Mouse (Mus musculus) stomach, postnatal 0 days (tissue): ENCODE results near the gene Tmem74b. TPM values are rescaled to one million over a fixed set of nuclear protein-coding genes. Genes with fewer than 3 reads are reported as not detected.

Experiments used
- ATAC-seq: fragments of 200-750 bp; cut with Nextera tagmentation; 2 replicates; pipeline ENCODE4 v1.8.0; 2017; ENCODE audit not compliant: low FRiP score, low TSS enrichment
- DNase-seq: peaks from one replicate; pipeline ENCODE4 v3.0.0-alpha.2; 2016; ENCODE audit warnings: low spot score
- H3K27ac ChIP-seq: fragments of 300-500 bp; sonication (generic); replicated peaks from 2 replicates; pipeline ENCODE4 v1.5.1; 2014; ENCODE audit warnings: mild to moderate bottlenecking, control low read depth
- H3K27me3 ChIP-seq: fragments of 300-500 bp; sonication (generic); 2 replicates; pipeline ENCODE4 v1.6.1; 2014; ENCODE audit warnings: low read length; ENCODE audit not compliant: control insufficient read depth, insufficient read depth
- H3K36me3 ChIP-seq: fragments of 300-500 bp; sonication (generic); 2 replicates; pipeline ENCODE4 v1.6.1; 2014; ENCODE audit warnings: low read length, mixed read lengths; ENCODE audit not compliant: control insufficient read depth, insufficient read depth
- H3K4me1 ChIP-seq: fragments of 300-500 bp; sonication (generic); replicated peaks from 2 replicates; pipeline ENCODE4 v1.6.1; 2014; ENCODE audit warnings: antibody characterized with exemption; ENCODE audit not compliant: control insufficient read depth, insufficient read depth
- H3K4me2 ChIP-seq: fragments of 300-500 bp; sonication (generic); replicated peaks from 2 replicates; pipeline ENCODE4 v1.6.1; 2014; ENCODE audit warnings: low read depth, mild to moderate bottlenecking, control low read depth, moderate library complexity
- H3K4me3 ChIP-seq: fragments of 300-500 bp; sonication (generic); 2 replicates; pipeline ENCODE4 v1.5.1; 2014; ENCODE audit warnings: low read depth, low read length, control low read depth
- H3K9ac ChIP-seq: fragments of 300-500 bp; sonication (generic); 2 replicates; pipeline ENCODE4 v1.6.1; 2014; ENCODE audit warnings: mild to moderate bottlenecking, low read length, control low read depth, mixed read lengths
- H3K9me3 ChIP-seq: fragments of 300-500 bp; sonication (generic); 2 replicates; pipeline ENCODE4 v1.6.1; 2016; ENCODE audit warnings: low read length; ENCODE audit not compliant: control insufficient read depth
- CTCF ChIP-seq: IDR thresholded peaks from 2 replicates; pipeline ENCODE4 v1.5.1; 2016; ENCODE audit warnings: antibody characterized with exemption, low read depth, mild to moderate bottlenecking, moderate library complexity
- EP300 ChIP-seq: optimal IDR thresholded peaks from 2 replicates; pipeline ENCODE3; 2016; ENCODE audit warnings: antibody characterized with exemption
- WGBS: fragments of 180-500 bp; shearing (Covaris S2); extraction: QIAGEN DNeasy Blood & Tissue Kit; methylation state at CpG from one replicate; pipeline ENCODE4 v1.1.7; 2014; 5-methylcytosine and 5-hydroxymethylcytosine counted together
- polyA plus RNA-seq: library from polyadenylated mRNA; unstranded; fragments of >200 nt; fragmentation: Nextera tagmentation; extraction: Ambion mirVana; gene quantifications from 2 replicates; pipeline ENCODE4 v1.2.1, GENCODE M21; 2015

Gene Tmem74b
- 0.40 and 0.62 TPM in 2 replicates for polyA plus RNA-seq

DNA sequence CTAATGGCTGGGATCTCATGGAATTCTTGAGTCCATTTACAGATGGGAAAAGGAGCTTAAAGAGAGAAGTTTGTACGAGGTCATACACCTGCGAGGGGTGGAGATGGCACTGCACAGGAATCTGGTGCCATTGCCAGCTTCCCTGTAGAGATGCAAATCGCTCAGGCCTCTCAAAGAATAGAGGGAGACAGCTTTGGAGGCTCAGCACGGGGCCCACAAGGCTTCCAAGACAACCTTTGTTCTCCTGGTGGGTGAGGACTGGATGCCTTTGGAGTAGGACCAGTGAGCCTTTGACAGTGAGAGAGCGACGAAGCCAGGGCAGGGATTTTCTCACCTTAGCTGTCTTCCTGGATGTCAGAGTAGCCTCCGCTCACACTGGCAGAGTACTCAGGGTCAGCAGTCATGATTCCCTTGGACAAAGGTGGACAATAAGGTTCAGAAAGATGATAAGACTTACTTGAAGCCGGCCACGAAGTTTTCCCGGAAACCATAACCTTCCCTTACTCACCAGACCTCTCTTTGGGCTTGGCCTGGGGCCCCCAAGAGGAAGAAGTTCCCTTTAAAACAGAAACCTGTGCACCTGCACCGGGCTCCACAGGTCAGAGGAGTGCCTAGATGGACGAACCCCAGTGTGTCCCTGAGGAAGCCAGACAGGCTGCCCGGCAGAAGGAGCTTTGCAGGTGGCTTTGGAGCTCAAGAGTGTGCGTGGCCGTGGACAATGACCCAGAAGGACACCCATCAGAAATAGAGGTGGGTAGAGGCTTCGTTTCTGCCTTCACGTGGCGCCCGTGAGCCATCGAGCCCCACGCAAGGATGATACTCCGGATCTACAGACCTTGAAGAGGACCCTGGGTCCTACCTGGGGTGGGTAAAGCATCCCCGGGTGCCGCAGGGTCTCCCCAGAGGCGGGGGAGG lies at the start of gene Tmem74b:
TSS of gene Tmem74b (plus strand) at position 778 of the 915 bp plus-strand sequence.
- ATAC-seq (no peak), DNase-seq (no peak)
- no peaks in the 10 kb centered on the region; the same call in 1 of the 2 replicates for H3K27me3 ChIP-seq
- peak within 1 kb of the TSS; percentile 55 for H3K9ac ChIP-seq
- H3K4me1 ChIP-seq: no peaks in the 10 kb centered on the region
- H3K9me3 ChIP-seq: no peaks in the 10 kb centered on the region
- TF ChIP-seq EP300 (no peak), CTCF (no peak)
- no peaks in the 10 kb centered on the region for H3K36me3 ChIP-seq
- H3K4me3 ChIP-seq: peak within 1 kb of the TSS; percentile 53
- H3K27ac ChIP-seq: no peak within 1 kb of the TSS
- H3K4me2 ChIP-seq: peak within 1 kb of the TSS; percentile 99
- WGBS: 10% methylated on average over 25 of the region's 25 CpGs

DNA sequence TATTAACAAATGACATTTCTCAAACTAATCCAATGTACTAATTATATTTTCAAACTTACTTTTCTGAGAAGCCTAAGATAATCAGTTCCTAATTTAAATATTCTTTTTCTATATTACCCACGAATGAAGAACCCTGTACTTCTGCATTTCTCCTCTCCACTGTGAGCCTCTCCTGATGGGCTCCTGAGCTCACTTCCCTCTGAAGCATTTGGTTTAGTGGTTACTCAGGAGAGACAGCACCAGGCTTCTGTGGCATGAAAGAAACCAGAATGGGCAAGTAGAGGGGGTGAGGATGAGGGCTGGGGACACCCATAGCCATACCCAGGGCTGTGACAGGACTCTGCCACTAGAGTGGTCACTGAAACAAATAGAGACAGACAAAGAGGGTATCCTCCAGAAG lies 49.8 kb upstream of the Tmem74b start:
- Histone ChIP-seq H3K9me3 (no peaks in the 10 kb centered on the region), H3K4me2 (no peak overlapping the region), H3K9ac (no peak overlapping the region), H3K36me3 (no peaks in the 10 kb centered on the region), H3K27ac (no peak overlapping the region), H3K27me3 (no peaks in the 10 kb centered on the region), H3K4me3 (no peak overlapping the region), H3K4me1 (no peaks in the 10 kb centered on the region)
- 59% methylated on average over 1 of the region's 1 CpGs for WGBS
- DNase-seq (no peak), ATAC-seq (no peak)
- no peak for TF ChIP-seq EP300
- TF ChIP-seq CTCF: no peak

DNA sequence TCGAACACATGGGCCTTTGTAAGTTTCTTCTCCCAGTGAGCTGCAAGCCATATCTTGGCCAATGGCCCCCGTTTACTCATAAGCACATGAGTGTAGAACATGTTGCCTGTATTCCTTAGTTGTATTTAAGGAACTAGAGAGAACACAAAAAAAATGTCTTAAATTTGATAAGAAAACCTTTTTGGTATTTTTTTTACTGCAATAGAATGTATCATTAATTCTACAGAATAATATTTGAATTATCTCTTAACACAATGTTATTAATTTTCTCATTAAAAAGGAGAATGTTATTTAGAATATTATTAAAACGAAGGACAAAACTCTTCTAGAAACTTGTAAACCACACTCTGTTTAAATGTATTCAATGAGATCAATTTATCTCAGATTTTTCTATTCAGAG lies 33.4 kb upstream of the Tmem74b start, which contains the start of gene Rad21l:
TSS of gene Rad21l (minus strand) at position 101 of the 400 bp plus-strand sequence.
- Histone ChIP-seq H3K4me2 (no peak within 1 kb of the TSS), H3K36me3 (no peaks in the 10 kb centered on the region), H3K9ac (no peak within 1 kb of the TSS), H3K4me3 (no peak within 1 kb of the TSS), H3K9me3 (no peaks in the 10 kb centered on the region), H3K4me1 (no peaks in the 10 kb centered on the region), H3K27me3 (no peaks in the 10 kb centered on the region), H3K27ac (no peak within 1 kb of the TSS)
- no peak for TF ChIP-seq CTCF
- TF ChIP-seq EP300: no peak
- DNase-seq: no peak
- WGBS: 73% methylated on average over 3 of the region's 3 CpGs
- ATAC-seq: no peak

DNA sequence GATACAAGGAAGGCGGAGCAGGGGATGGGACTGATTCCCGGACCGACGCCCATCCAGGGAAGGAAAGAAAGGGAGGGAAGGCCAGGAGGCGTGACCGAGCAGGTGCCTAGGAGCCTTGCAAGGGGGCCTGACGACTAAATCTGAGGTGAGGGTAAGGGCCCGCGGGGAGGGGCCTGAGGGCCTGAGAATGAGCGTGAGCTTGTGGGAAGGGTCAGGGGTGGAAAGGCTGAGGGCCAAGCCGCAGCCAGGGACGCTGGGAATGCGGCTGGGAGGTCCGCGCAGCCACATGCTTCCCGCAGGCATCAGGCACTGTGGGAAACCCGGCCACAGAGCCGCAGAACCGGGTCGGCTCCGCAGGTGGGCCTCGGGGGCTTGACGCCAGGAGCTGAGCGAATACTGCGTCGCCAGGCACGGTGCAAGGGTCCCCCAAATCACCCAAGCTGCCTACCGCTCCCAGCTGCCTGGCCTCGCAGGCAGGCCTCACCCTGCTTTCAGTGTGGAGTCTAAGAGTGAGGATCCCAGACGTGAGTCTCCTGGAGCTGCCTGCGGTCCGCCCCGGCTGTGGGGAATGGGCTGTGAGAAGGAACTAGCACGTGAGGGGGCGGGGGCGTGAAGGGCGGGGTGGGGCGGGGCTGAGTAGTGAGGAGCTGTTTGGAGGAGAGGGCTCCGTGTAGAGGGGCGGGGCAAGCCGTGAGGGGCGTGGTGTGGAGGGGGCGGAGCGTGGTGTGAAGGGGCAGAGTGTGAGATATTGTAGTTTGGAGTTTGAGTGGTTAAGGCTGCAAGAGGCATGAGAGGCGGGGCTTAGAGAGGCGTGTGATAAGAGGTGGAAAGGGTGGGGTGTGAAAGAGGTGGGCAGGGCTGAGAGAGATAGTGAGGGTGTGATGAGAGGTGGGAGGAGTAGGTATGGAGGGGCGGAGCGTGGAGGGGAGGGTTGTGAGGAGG lies 31.5 kb upstream of the Tmem74b start:
- Histone ChIP-seq H3K4me1 (no peaks in the 10 kb centered on the region), H3K36me3 (no peaks in the 10 kb centered on the region), H3K9me3 (no peaks in the 10 kb centered on the region), H3K9ac (no peak overlapping the region), H3K4me2 (no peak overlapping the region), H3K27me3 (no peaks in the 10 kb centered on the region), H3K27ac (no peak overlapping the region), H3K4me3 (no peak overlapping the region)
- WGBS: 36% methylated on average over 48 of the region's 48 CpGs
- no peak for TF ChIP-seq CTCF
- TF ChIP-seq EP300: no peak
- ATAC-seq: peak; percentile 60
- peak; percentile 35 for DNase-seq

DNA sequence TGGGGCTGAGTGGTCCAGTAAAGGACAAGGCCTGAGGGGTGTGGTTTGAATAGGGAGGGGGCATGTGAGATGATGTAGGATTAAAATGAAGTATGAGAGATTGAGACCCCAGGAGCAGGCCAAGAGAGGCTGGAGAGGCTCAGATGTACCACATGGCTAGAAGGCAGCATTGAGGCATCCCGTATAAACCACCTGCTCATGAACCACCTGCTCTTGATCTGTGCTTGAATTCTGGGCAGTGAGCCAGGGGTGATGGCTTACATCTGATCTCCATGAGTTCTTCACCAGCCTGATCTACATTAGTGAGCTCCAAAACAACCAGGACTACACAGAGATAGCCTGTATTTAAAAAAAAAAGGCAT lies 30.9 kb upstream of the Tmem74b start:
- Histone ChIP-seq H3K27ac (no peak overlapping the region), H3K9ac (no peak overlapping the region), H3K36me3 (no peaks in the 10 kb centered on the region), H3K27me3 (no peaks in the 10 kb centered on the region), H3K4me1 (no peaks in the 10 kb centered on the region), H3K4me3 (no peak overlapping the region), H3K4me2 (no peak overlapping the region), H3K9me3 (no peaks in the 10 kb centered on the region)
- DNase-seq (no peak), ATAC-seq (no peak; the same call in 1 of the 2 replicates)
- WGBS: 55% methylated on average over 1 of the region's 1 CpGs
- no peak for TF ChIP-seq EP300
- TF ChIP-seq CTCF: no peak
